8 mouse cellular contexts compared by ENCODE assay signal in the genomic region with DNA sequence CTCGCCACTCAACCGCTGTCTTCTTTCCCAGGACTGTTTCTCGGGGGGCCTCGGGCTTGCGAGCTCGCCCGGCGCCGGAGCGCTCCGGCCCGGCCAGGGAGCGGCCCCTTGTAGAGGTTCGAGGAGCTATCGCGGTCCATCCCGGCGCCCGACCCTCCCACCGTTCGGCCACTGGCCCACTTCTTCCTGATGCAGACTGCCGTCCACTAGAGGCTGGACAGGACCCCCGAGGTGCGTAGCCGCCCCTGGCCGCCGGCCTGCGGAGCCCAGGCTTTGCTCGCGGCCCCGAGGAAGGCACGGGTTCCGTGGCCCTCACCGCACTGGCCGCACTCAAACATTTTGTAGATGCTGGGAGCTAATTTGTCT. TPM values are rescaled to one million over a fixed set of nuclear protein-coding genes. Genes with fewer than 3 reads are reported as not detected.
DNase-seq lines count a peak whose midpoint lies in the region; ATAC-seq and TF ChIP-seq lines count a peak whose summit lies in the region.

No protein-coding gene starts in this region.

- peak; percentile 26 for DNase-seq in CD4-positive, CD25-positive, alpha-beta regulatory T cell, adult 2 months (ENCODE audit: low read depth, low spot score)
- DNase-seq in ovary, postnatal 10 days (ENCODE audit: low spot score) = peak; percentile 3
- DNase-seq in ovary, adult 18-20 months (ENCODE audit: low spot score) = no peak
- peak; percentile 19 for DNase-seq in hindbrain, postnatal 0 days (ENCODE audit: low spot score)

- TF ChIP-seq CTCF in hindbrain, postnatal 0 days (IDR thresholded peaks at IDR 0.05; ENCODE audit: low read depth) = no peak

- peak overlapping the region; percentile 58 for H3K4me3 ChIP-seq in embryonic facial prominence, embryonic 12.5 days
- peak overlapping the region; percentile 62 for H3K4me3 ChIP-seq in hindbrain, postnatal 0 days (ENCODE audit: low read length)
- peak overlapping the region; percentile 40 for H3K4me3 ChIP-seq in macrophage (ENCODE audit: inconsistent target)
- peak overlapping the region; percentile 62 for H3K4me3 ChIP-seq in stomach, embryonic 15.5 days (replicated peaks)

- no peaks in the 10 kb centered on the region for H3K4me1 ChIP-seq in embryonic facial prominence, embryonic 12.5 days
- H3K4me1 ChIP-seq in hindbrain, postnatal 0 days (ENCODE audit: insufficient read depth, low read length) = no peaks in the 10 kb centered on the region
- no peaks in the 10 kb centered on the region for H3K4me1 ChIP-seq in stomach, embryonic 15.5 days

- H3K9me3 ChIP-seq in embryonic facial prominence, embryonic 12.5 days = no peaks in the 10 kb centered on the region
- H3K9me3 ChIP-seq in hindbrain, postnatal 0 days (ENCODE audit: low read length) = no peaks in the 10 kb centered on the region
- H3K9me3 ChIP-seq in stomach, embryonic 15.5 days = no peaks in the 10 kb centered on the region

- H3K9ac ChIP-seq in embryonic facial prominence, embryonic 12.5 days = peak overlapping the region; percentile 66
- peak overlapping the region; percentile 73 for H3K9ac ChIP-seq in hindbrain, postnatal 0 days (replicated peaks; ENCODE audit: low read length)
- H3K9ac ChIP-seq in stomach, embryonic 15.5 days = peak overlapping the region; percentile 63

- H3K4me2 ChIP-seq in embryonic facial prominence, embryonic 12.5 days (replicated peaks) = peak overlapping the region; percentile 46
- H3K4me2 ChIP-seq in hindbrain, postnatal 0 days (ENCODE audit: low read depth, low read length) = peak overlapping the region; percentile 55
- peak overlapping the region; percentile 53 for H3K4me2 ChIP-seq in stomach, embryonic 15.5 days

- ATAC-seq in CD4-positive, CD25-positive, alpha-beta regulatory T cell, adult 4 months = no peak
- no peak for ATAC-seq in embryonic facial prominence, embryonic 12.5 days (ENCODE audit: insufficient number of reproducible peaks, insufficient read depth, low FRiP score, low TSS enrichment)
- peak; percentile 68 for ATAC-seq in hindbrain, postnatal 0 days
- ATAC-seq in stomach, embryonic 15.5 days (ENCODE audit: insufficient read depth, low FRiP score, low read depth) = peak; percentile 16; the same call in 1 of the 2 replicates

- peak overlapping the region; percentile 83 for H3K27ac ChIP-seq in embryonic facial prominence, embryonic 12.5 days
- peak overlapping the region; percentile 83 for H3K27ac ChIP-seq in hindbrain, postnatal 0 days
- H3K27ac ChIP-seq in macrophage = no peak overlapping the region
- H3K27ac ChIP-seq in stomach, embryonic 15.5 days = peak overlapping the region; percentile 84

- peaks cover 32% of the 10 kb centered on the region for H3K27me3 ChIP-seq in embryonic facial prominence, embryonic 12.5 days
- peaks cover 10% of the 10 kb centered on the region; the same call in 1 of the 2 replicates for H3K27me3 ChIP-seq in hindbrain, postnatal 0 days (ENCODE audit: insufficient read depth, low read length)
- H3K27me3 ChIP-seq in stomach, embryonic 15.5 days (replicated peaks) = no peaks in the 10 kb centered on the region; the same call in 1 of the 2 replicates

- peaks cover 13% of the 10 kb centered on the region; the same call in 1 of the 2 replicates for H3K79me2 ChIP-seq in macrophage (ENCODE audit: inconsistent target)

- H3K36me3 ChIP-seq in embryonic facial prominence, embryonic 12.5 days = no peaks in the 10 kb centered on the region
- no peaks in the 10 kb centered on the region for H3K36me3 ChIP-seq in hindbrain, postnatal 0 days (ENCODE audit: insufficient read depth, low read length)
- H3K36me3 ChIP-seq in macrophage (ENCODE audit: inconsistent target) = no peaks in the 10 kb centered on the region
- no peaks in the 10 kb centered on the region for H3K36me3 ChIP-seq in stomach, embryonic 15.5 days

- WGBS in embryonic facial prominence, embryonic 12.5 days = 21% methylated on average over 35 of the region's 35 CpGs
- WGBS in hindbrain, postnatal 0 days = 18% methylated on average over 27 of the region's 35 CpGs
- WGBS in macrophage (ENCODE audit: missing documents) = 26% methylated on average over 13 of the region's 35 CpGs
- 12% methylated on average over 35 of the region's 35 CpGs for WGBS in stomach, embryonic 15.5 days

RNA-seq across cellular contexts. Expression of gene Klhl15, which starts 0.8 kb away (rescaled TPM):
- 1 to 10 TPM; 8.0 to 8.5 TPM for polyA plus RNA-seq in CD4-positive, CD25-positive, alpha-beta regulatory T cell, adult 4 months (2017; shearing (Covaris generic))
- polyA plus RNA-seq in embryonic facial prominence, embryonic 12.5 days (2016; fragmentation: Nextera tagmentation; extraction: Ambion mirVana) = 10.1 and 13.2 TPM in 2 replicates
- total RNA-seq in hindbrain, postnatal 0 days (2014; rRNA removed) = 21.7 and 26.5 TPM in 2 replicates
- polyA plus RNA-seq in hindbrain, postnatal 0 days (2015; fragmentation: Nextera tagmentation; extraction: Ambion mirVana) = 8.6 and 8.7 TPM in 2 replicates
- 10 to 100 TPM in 17 of 26 experiments, 1 to 10 TPM in 9; 3.6 to 32.9 (median 15.4) TPM for total RNA-seq in macrophage (2018; cell fraction: chromatin; rRNA removed)
- total RNA-seq in macrophage (2018; cell fraction: cytosol; rRNA removed) = 10 to 100 TPM in 5 of 26 experiments, 1 to 10 TPM in 21; 5.1 to 12.1 (median 7.3) TPM
- 10 to 100 TPM in 15 of 26 experiments, 1 to 10 TPM in 11; 4.0 to 30.8 (median 12.1) TPM for total RNA-seq in macrophage (2018; cell fraction: nucleus; rRNA removed)
- 4.1 to 6.4 TPM (median 4.7 TPM) in 3 replicates for polyA plus RNA-seq in macrophage (2018)
- 8.7 and 9.6 TPM in 2 replicates for polyA plus RNA-seq in stomach, embryonic 15.5 days (2015; fragmentation: Nextera tagmentation; extraction: Ambion mirVana)

RNA-seq across cellular contexts. Expression of gene Eif2s3x, which starts 22.5 kb away (rescaled TPM):
- polyA plus RNA-seq in CD4-positive, CD25-positive, alpha-beta regulatory T cell, adult 4 months (2017; shearing (Covaris generic)) = 10 to 100 TPM; 57.3 to 74.9 TPM
- 89.2 and 90.7 TPM in 2 replicates for polyA plus RNA-seq in embryonic facial prominence, embryonic 12.5 days (2016; fragmentation: Nextera tagmentation; extraction: Ambion mirVana)
- total RNA-seq in hindbrain, postnatal 0 days (2014; rRNA removed) = 179 and 196 TPM in 2 replicates
- polyA plus RNA-seq in hindbrain, postnatal 0 days (2015; fragmentation: Nextera tagmentation; extraction: Ambion mirVana) = 55.5 and 88.1 TPM in 2 replicates
- total RNA-seq in macrophage (2018; cell fraction: chromatin; rRNA removed) = 10 to 100 TPM; 16.6 to 37.3 (median 26.2) TPM
- 100 to 1,000 TPM in 20 of 26 experiments, 10 to 100 TPM in 6; 83.6 to 141 (median 113) TPM for total RNA-seq in macrophage (2018; cell fraction: cytosol; rRNA removed)
- total RNA-seq in macrophage (2018; cell fraction: nucleus; rRNA removed) = 100 to 1,000 TPM in 2 of 26 experiments, 10 to 100 TPM in 24; 30.5 to 126 (median 55.9) TPM
- 98.9 to 165 TPM (median 134 TPM) in 3 replicates for polyA plus RNA-seq in macrophage (2018)
- polyA plus RNA-seq in stomach, embryonic 15.5 days (2015; fragmentation: Nextera tagmentation; extraction: Ambion mirVana) = 64.7 and 75.5 TPM in 2 replicates

Comparison
In these comparisons a context has a peak if more than half of its experiments do, and no peak if none do; other contexts are left out.
1. ATAC-seq: peak in hindbrain, postnatal 0 days (single experiment) and stomach, embryonic 15.5 days (single experiment); none in CD4-positive, CD25-positive, alpha-beta regulatory T cell, adult 4 months (single experiment) and embryonic facial prominence, embryonic 12.5 days (single experiment).
2. Peak in every context shown above with its lines, with median percentiles within 50 percentile points of each other: H3K4me2 ChIP-seq, H3K4me3 ChIP-seq and H3K9ac ChIP-seq.